Mouse (Mus musculus) v-Abl transformed pro-B cells (cell line): Measurements from ENCODE around the gene Mrps35.

Experiments used
- in situ Hi-C, 2 experiments: fragments of 400-800 bp; cut with MboI; formaldehyde crosslinking; loops; one replicate each; pipeline ENCODE4 v1.15.1; 2025; ENCODE audit not compliant: unreplicated experiment in 2 of 2

The Mrps35 gene

GRCm38 (mm10) chr6:147076878-147077277, 34.3 kb downstream of the Mrps35 start:
- in situ Hi-C loops: loop anchor here (25.0 kb wide), 6 partner anchors 415 to 2010 kb away; partner anchors contain the start of genes Bhlhe41 (in 1 of the 2) and Lrmp (in 1 of the 2)

GRCm38 (mm10) chr6:147079919-147080318, 37.4 kb downstream of the Mrps35 start:
- in situ Hi-C loops: loop anchor here (25.0 kb wide), 6 partner anchors 418 to 2007 kb away; partner anchors contain the start of genes Bhlhe41 (in 1 of the 2) and Lrmp (in 1 of the 2)

GRCm38 (mm10) chr6:147085398-147086040, 43.0 kb downstream of the Mrps35 start:
- in situ Hi-C loops: loop anchor here (5.0 to 25.0 kb wide), 7 partner anchors 38 to 2002 kb away; partner anchors contain the start of genes Bhlhe41 (in 1 of the 2) and Lrmp (in 1 of the 2)

GRCm38 (mm10) chr6:147086594-147087225, 44.1 kb downstream of the Mrps35 start, which contains the start of gene Mansc4:
Mansc4 (minus strand) TSS chr6:147087032.
- in situ Hi-C loops: loop anchor here (5.0 to 25.0 kb wide), 7 partner anchors 39 to 2001 kb away; partner anchors contain the start of genes Bhlhe41 (in 1 of the 2) and Lrmp (in 1 of the 2)

GRCm38 (mm10) chr6:147087736-147088135, 45.2 kb downstream of the Mrps35 start:
- in situ Hi-C loops: loop anchor here (5.0 to 25.0 kb wide), 7 partner anchors 40 to 2000 kb away; partner anchors contain the start of genes Bhlhe41 (in 1 of the 2) and Lrmp (in 1 of the 2)

- in situ Hi-C loops: loop anchor here (5.0 to 25.0 kb wide), 7 partner anchors 41 to 1999 kb away; partner anchors contain the start of genes Bhlhe41 (in 1 of the 2) and Lrmp (in 1 of the 2)
These were observed 46.0 kb downstream of the Mrps35 start for GRCm38 (mm10) chr6:147088517-147088916.

GRCm38 (mm10) chr6:147090191-147090590, 47.6 kb downstream of the Mrps35 start:
- in situ Hi-C loops: loop anchor here (10.0 to 25.0 kb wide), 10 partner anchors 428 to 1997 kb away; partner anchors contain the start of genes Bhlhe41 (in 1 of the 2) and Lrmp (in 1 of the 2)

- in situ Hi-C loops: loop anchor here (10.0 to 25.0 kb wide), 10 partner anchors 429 to 1996 kb away; partner anchors contain the start of genes Bhlhe41 (in 1 of the 2) and Lrmp (in 1 of the 2)
These were observed 48.9 kb downstream of the Mrps35 start, which contains the start of gene Klhl42 for GRCm38 (mm10) chr6:147091136-147092120. Klhl42 (plus strand) TSS chr6:147091379.

GRCm38 (mm10) chr6:147092136-147092535, 49.6 kb downstream of the Mrps35 start:
- in situ Hi-C loops: loop anchor here (10.0 to 25.0 kb wide), 10 partner anchors 430 to 1995 kb away; partner anchors contain the start of genes Bhlhe41 (in 1 of the 2) and Lrmp (in 1 of the 2)

- in situ Hi-C loops: loop anchor here (10.0 to 25.0 kb wide), 10 partner anchors 432 to 1993 kb away; partner anchors contain the start of genes Bhlhe41 (in 1 of the 2) and Lrmp (in 1 of the 2)
These were observed 52.2 kb downstream of the Mrps35 start for GRCm38 (mm10) chr6:147094771-147095170.

GRCm38 (mm10) chr6:147096109-147096508, 53.5 kb downstream of the Mrps35 start:
- in situ Hi-C loops: loop anchor here (10.0 to 25.0 kb wide), 10 partner anchors 434 to 1991 kb away; partner anchors contain the start of genes Bhlhe41 (in 1 of the 2) and Lrmp (in 1 of the 2)

- in situ Hi-C loops: loop anchor here (10.0 to 25.0 kb wide), 10 partner anchors 435 to 1990 kb away; partner anchors contain the start of genes Bhlhe41 (in 1 of the 2) and Lrmp (in 1 of the 2)
These were observed 54.4 kb downstream of the Mrps35 start for GRCm38 (mm10) chr6:147096934-147097333.

- in situ Hi-C loops: loop anchor here (10.0 to 25.0 kb wide), 10 partner anchors 435 to 1990 kb away; partner anchors contain the start of genes Bhlhe41 (in 1 of the 2) and Lrmp (in 1 of the 2)
These were observed 54.9 kb downstream of the Mrps35 start for GRCm38 (mm10) chr6:147097346-147097929.

- in situ Hi-C loops: loop anchor here (5.0 to 25.0 kb wide), 12 partner anchors 87 to 1988 kb away; partner anchors contain the start of genes Bhlhe41 (in 1 of the 2) and Lrmp (in 1 of the 2)
These were observed 57.1 kb downstream of the Mrps35 start for GRCm38 (mm10) chr6:147099458-147100277.

- in situ Hi-C loops: loop anchor here in 1 of 2 experiments (5.0 to 10.0 kb wide), 2 partner anchors 90 to 267 kb away; no protein-coding TSS in a partner anchor
These were observed 59.7 kb downstream of the Mrps35 start for GRCm38 (mm10) chr6:147102293-147102692.

GRCm38 (mm10) chr6:147105529-147105928, 63.0 kb downstream of the Mrps35 start:
- in situ Hi-C loops: loop anchor here in 1 of 2 experiments (10.0 kb wide), 1 partner anchor 271 kb away; no protein-coding TSS in a partner anchor

GRCm38 (mm10) chr6:147106716-147107115, 64.2 kb downstream of the Mrps35 start:
- in situ Hi-C loops: loop anchor here in 1 of 2 experiments (10.0 kb wide), 1 partner anchor 272 kb away; no protein-coding TSS in a partner anchor
